Mouse (Mus musculus) neutrophil, adult 5-6 weeks (primary cell): ENCODE measurements at regions not wholly inside any gene's neighbourhood (a gene's known extent, or its start where the extent isn't known, plus 50 kb on each side); places are given as distances from the start of the nearest gene placed in this dataset.

Experiments
- ATAC-seq: fragments of 151-379, 151-347 bp; 2 replicates; pipeline ENCODE4 v1.8.0; 2017; ENCODE audit warnings: mild to moderate bottlenecking, moderate TSS enrichment; ENCODE audit not compliant: insufficient number of reproducible peaks, poor library complexity, low FRiP score, severe bottlenecking; ENCODE audit errors: extremely low read depth

DNA sequence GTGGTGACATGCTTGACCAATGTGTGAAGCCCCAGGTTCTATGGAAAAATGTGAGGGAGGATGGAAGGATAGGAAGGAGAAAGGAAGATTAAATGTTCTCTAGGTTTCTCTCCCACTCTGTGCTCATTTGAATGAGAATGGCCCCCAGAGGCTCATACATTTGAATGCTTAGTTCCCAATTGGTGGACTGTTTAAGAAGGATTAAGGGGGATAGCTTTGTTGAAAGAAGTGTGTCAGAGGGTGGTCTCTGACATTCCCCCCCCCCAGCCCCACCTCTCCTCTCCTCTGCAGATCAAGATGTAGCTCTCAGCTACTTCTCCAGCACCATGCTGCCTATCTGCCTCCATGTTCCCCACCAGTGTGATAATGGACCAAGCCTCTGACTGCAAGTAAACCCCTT lies 467.7 kb upstream of the Castor2 start:
- ATAC-seq: no peak

DNA sequence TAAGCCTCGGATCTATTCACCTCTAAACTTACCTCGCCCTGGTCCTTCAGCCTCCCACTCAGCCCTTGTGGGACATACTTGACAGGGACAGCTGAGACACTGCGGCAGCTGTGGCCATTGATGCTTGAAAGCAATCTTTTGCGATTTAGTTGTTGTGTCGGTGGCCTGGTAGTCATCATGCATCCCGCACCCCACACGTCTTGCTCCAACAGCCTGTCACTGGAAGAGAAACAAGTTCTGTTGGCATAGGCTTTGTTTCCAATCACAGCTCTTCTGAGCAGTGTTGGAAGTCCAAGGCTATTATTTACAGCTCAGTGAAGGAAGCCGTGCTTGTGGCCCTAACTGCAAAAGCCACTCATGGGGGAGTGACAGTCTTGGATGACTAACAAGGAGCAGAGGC lies 480.2 kb upstream of the Castor2 start:
- ATAC-seq: no peak

- no peak for ATAC-seq
Observed at GRCm38 (mm10) chr5:133601241-133601739, 498.2 kb upstream of the Castor2 start.

DNA sequence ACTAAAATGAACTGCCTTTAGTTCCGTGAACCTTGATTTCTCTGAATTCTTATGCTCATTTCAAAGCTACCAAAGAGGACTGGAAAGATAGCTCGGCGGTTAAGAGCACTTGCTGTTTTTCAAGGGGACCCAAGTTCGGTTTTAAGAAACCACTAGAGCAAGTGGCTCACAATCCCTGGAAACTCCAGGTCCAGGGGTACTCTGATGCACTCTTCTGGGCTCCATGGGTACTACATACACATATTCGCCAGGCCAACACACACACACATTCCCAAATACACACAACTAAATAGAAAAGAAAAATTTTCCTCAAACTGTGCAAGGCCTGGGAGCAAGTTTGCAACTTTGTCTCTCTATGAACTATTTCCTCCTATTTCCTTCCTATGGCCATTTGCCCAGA lies 498.9 kb upstream of the Castor2 start:
- ATAC-seq: no peak

DNA sequence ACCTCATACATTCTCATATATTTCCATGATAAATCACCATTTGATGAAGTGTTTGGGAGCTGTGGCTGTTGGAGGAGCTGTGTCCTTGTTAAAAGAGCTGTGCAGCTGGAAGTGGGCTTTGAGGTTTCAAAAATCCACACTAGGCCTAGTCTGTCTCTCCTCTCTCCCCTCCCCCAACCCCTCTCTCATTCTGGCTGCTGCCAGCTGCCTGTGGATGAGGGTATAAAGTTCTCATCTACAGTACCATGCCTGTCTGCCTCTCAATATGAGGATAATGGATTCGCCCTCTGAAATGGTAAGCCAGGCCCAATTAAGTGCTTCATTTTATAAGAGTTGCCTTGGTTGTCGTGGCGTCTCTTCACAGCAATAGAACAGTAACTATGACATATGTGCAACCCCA lies 501.4 kb upstream of the Castor2 start:
- no peak for ATAC-seq

DNA sequence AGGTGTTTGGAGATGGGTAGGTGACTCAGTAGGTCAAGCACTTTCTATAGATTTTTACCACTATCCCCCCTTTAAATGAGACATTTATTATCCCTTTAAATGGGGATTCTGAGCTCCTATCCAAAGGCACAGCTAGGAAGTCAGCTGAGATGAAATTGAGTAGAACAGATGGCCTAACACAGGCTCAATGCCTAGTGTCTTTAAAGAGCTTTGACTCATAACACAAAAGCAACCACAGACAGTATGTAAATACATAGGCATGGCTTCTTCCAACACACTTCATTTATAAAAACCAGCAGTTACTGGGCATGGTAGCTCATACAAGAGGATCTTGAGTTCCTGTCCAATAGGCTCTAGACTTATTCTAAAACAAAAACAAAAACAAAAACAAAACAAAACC lies 513.0 kb upstream of the Castor2 start:
- ATAC-seq: no peak

GRCm38 (mm10) chr5:133585181-133585580 lies 514.3 kb upstream of the Castor2 start:
- ATAC-seq: no peak

GRCm38 (mm10) chr5:133576595-133576994 lies 522.9 kb upstream of the Castor2 start:
- ATAC-seq: no peak

- ATAC-seq: no peak
Observed at GRCm38 (mm10) chr5:133569096-133569495, 530.4 kb upstream of the Castor2 start.

GRCm38 (mm10) chr5:133566506-133566905 lies 533.0 kb upstream of the Castor2 start:
- no peak for ATAC-seq

DNA sequence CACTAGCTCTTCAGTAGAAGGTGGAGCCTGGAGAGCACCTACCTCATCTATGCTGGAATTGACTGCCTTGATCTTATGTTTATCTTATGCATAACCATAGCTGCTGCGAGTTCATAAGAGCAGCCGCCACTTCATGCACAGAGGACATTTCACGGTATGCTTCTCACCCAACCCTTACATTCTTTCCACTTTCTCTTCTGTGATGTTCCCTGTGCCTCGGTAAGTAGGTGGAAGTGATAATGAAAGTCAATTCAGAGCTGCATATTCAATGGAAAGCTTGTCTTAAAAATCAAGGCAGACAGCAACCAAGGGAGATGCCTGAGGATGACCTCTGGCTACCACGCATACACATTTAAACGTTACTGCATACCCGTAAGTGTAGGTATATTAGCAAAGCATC lies 548.9 kb upstream of the Castor2 start:
- ATAC-seq: no peak

GRCm38 (mm10) chr5:133542217-133542616 lies 557.3 kb upstream of the Castor2 start:
- no peak for ATAC-seq

DNA sequence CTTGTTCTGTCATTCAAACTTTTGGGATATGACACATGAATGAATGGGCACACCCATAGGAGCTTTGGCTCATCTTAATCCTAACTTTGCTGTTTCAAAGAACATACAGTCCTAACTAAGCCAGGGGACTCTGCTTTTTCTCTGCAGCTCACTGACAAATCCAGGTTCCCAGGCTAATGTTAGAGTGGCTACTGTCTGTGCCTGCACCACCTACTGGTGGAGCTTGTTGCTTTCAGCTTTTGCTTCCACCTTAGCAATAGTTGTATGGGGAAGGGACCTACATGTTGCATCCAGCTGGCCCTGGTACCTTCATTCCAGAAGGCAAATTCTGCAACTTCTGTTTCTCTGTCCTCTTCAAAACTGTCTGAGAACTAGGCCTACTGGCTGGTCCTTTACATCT lies 566.8 kb upstream of the Castor2 start:
- ATAC-seq: no peak

- no peak for ATAC-seq
Observed at GRCm38 (mm10) chr5:133505661-133506060, 593.9 kb upstream of the Castor2 start.

DNA sequence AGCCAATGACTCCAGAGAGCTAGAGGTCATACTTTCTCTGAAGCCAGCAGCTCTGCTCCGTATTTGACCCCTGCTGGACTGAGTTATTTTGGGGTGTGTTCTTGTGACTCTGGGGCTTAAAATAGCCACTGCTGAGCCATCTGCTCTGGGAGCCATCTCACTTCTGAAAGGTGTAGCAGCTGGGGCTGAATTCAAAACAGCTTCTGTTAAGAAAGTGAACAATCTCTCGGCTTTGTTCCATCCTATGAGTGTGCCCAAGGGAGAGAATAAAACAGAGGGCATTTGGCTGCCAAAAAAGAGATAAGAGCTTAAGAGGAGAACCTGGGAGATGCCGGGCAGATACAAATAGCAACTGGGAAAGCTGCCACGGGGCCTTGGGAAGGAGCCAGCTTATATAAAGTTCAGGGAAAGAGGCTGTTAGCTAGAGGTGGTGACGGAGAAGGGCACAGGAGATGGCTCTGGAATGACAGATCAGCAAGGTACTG lies 611.7 kb upstream of the Castor2 start:
- ATAC-seq: no peak

GRCm38 (mm10) chr5:133482291-133483086 lies 617.0 kb upstream of the Castor2 start:
- no peak for ATAC-seq

DNA sequence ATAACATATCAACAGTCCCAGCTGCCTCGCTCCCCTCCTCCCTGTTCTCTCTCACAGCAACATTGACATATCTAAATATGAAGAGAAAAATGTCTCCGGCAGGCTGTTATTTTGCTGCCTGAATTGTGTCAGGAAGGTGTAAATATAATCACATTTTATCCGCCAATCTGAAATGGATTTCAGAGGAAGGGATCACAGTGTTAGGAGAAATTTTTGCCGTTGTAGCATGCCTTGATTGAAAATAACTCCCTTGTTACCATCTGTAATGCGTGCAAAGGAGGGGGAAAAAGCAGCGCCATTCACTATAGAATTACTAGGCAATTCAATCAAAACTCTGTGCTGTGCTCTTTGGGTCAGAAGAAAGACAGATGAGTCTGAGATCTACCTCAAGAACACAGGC lies 620.3 kb upstream of the Castor2 start:
- ATAC-seq: no peak

DNA sequence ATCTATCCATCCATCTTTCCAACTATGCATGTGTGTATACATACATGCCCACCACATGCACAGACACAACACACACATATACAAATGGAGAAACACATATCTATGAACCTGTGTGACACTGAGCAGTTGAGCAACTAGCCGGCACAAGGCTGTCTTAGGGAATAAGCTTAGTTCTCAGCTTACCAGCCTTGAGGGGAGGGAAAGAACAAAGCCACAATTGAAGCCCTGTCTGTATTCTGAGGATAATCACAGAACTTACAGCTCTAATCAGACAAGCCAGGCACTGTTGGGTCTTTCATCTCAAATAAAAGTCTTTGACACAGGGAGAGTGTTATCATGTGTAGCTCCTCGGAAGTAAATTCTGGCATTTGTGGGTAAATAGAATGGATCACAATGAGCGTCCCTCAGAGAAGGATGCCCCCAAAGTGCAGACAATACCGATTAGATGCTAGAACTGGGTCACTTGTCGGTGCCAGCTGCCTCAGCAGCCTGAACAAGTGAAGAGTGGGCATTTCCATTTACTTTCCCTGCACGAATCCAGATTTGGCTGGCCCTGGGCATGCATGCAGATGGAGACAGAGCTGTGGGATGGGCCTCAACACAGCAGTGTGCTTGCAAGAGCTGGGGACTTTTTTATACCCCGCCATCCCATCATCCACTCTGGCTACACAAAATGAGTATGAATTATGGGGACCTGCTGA lies 646.0 kb upstream of the Castor2 start:
- ATAC-seq: no peak

GRCm38 (mm10) chr5:133449926-133450325 lies 649.6 kb upstream of the Castor2 start:
- ATAC-seq: no peak

- no peak for ATAC-seq
Observed at GRCm38 (mm10) chr5:133400826-133401225, 698.7 kb upstream of the Castor2 start.
